Mouse (Mus musculus) kidney, postnatal 36 days (tissue): ENCODE measurements around the gene Sigmar1.
"Not testable (repeated sequence)": the region's sequence is repeated elsewhere in the genome, so short reads cannot be mapped to it uniquely, and the experiment has no call there.

Source experiments
- DNase-seq, 2 experiments: peaks; one replicate each; pipeline ENCODE4 v3.0.0; 2021 to 2022; ENCODE audit warnings: mixed read lengths in 2 of 2

Sigmar1 gene

GRCm38 (mm10) chr4:41708192-41708745 lies 47.7 kb downstream of the Sigmar1 start:
- peak; percentile 38 to 74 for DNase-seq

GRCm38 (mm10) chr4:41707011-41707535 lies 48.9 kb downstream of the Sigmar1 start:
- DNase-seq, result peak; percentile 83 to 86

GRCm38 (mm10) chr4:41705922-41706754 lies 49.8 kb downstream of the Sigmar1 start:
- DNase-seq, result peak in 1 of 2 experiments; percentile 38

GRCm38 (mm10) chr4:41704651-41705050 lies 51.3 kb downstream of the Sigmar1 start:
- DNase-seq, result peak in 1 of 2 experiments; percentile 49

GRCm38 (mm10) chr4:41702226-41702625 lies 53.7 kb downstream of the Sigmar1 start:
- DNase-seq, result not testable (repeated sequence)

GRCm38 (mm10) chr4:41700224-41700623 lies 55.7 kb downstream of the Sigmar1 start:
- DNase-seq, result not testable (repeated sequence)

- DNase-seq, result peak in 1 of 2 experiments; percentile 43
Observed at GRCm38 (mm10) chr4:41699783-41700182, 56.2 kb downstream of the Sigmar1 start, which contains the start of gene Il11ra1. TSS of gene Il11ra1 (plus strand) at chr4:41699989.

- peak; percentile 54 to 56 for DNase-seq
Observed at GRCm38 (mm10) chr4:41698421-41699016, 57.4 kb downstream of the Sigmar1 start.

GRCm38 (mm10) chr4:41696930-41697841 lies 58.8 kb downstream of the Sigmar1 start, which contains the start of gene Cntfr:
TSS of gene Cntfr (minus strand) at chr4:41697089.
- DNase-seq, result peak; percentile 78 to 91

- not testable (repeated sequence) for DNase-seq
Observed at GRCm38 (mm10) chr4:41696452-41696851, 59.5 kb downstream of the Sigmar1 start.

- not testable (repeated sequence) for DNase-seq
Observed at GRCm38 (mm10) chr4:41695800-41696199, 60.2 kb downstream of the Sigmar1 start.

- DNase-seq, result not testable (repeated sequence)
Observed at GRCm38 (mm10) chr4:41693511-41693910, 62.4 kb downstream of the Sigmar1 start.

- not testable (repeated sequence) for DNase-seq
Observed at GRCm38 (mm10) chr4:41690014-41690413, 65.9 kb downstream of the Sigmar1 start.

- DNase-seq, result not testable (repeated sequence)
Observed at GRCm38 (mm10) chr4:41688562-41688961, 67.4 kb downstream of the Sigmar1 start.
